Mouse (Mus musculus) testis, adult 2 months (tissue): ENCODE data around the gene Bcl2a1d.
"Not testable (repeated sequence)": the region's sequence is repeated elsewhere in the genome, so short reads cannot be mapped to it uniquely, and the experiment has no call there.

Experiments
- CTCF ChIP-seq: fragments of 200-500 bp; IDR thresholded peaks from 2 replicates; pipeline ENCODE4 v1.5.1; 2012; ENCODE audit warnings: low read depth, mild to moderate bottlenecking, inconsistent platforms, low read length, moderate library complexity; ENCODE audit not compliant: control insufficient read depth, insufficient read depth, insufficient replicate concordance
- POLR2A ChIP-seq: fragments of 200-500 bp; IDR thresholded peaks from 2 replicates; pipeline ENCODE4 v1.6.1; 2012; ENCODE audit warnings: low read depth, mild to moderate bottlenecking, inconsistent platforms, low read length, moderate library complexity; ENCODE audit not compliant: control insufficient read depth

- not testable (repeated sequence) for TF ChIP-seq POLR2A, CTCF
Observed at GRCm38 (mm10) chr9:88712164-88712749, 19.5 kb downstream of the Bcl2a1d start.
